Mouse (Mus musculus) 3134 (cell line): ENCODE data around the gene Zbed5.

Experiments used
- DNase-seq: peaks from one replicate; pipeline ENCODE4 v3.0.0-alpha.2; 2011; ENCODE audit warnings: low spot score; ENCODE audit not compliant: insufficient read length; ENCODE audit errors: extremely low read depth

Gene Zbed5

GRCm38 (mm10) chr5:129947528-129948033 is 52.1 kb downstream of the Zbed5 start:
- no peak for DNase-seq

- no peak for DNase-seq
Observed at GRCm38 (mm10) chr5:129952143-129952542, 56.6 kb downstream of the Zbed5 start.
